Mouse (Mus musculus) kidney, adult 2 months (tissue): Measurements from ENCODE around the gene 9530068E07Rik. TPM values are rescaled to one million over a fixed set of nuclear protein-coding genes. Genes with fewer than 3 reads are reported as not detected.

ENCODE experiments used
- DNase-seq: peaks from one replicate; pipeline ENCODE4 v3.0.0; 2021
- H3K27ac ChIP-seq: fragments of 200-500 bp; 2 replicates; pipeline ENCODE4 v1.5.1; 2012; ENCODE audit warnings: low read depth, low read length, control low read depth, inconsistent platforms; ENCODE audit not compliant: insufficient read depth
- H3K27me3 ChIP-seq: fragments of 200-500 bp; replicated peaks from 2 replicates; pipeline ENCODE4 v1.6.1; 2012; ENCODE audit warnings: mild to moderate bottlenecking, moderate library complexity, low read length, inconsistent platforms; ENCODE audit not compliant: control insufficient read depth, insufficient read depth
- H3K36me3 ChIP-seq: fragments of 200-500 bp; 2 replicates; pipeline ENCODE4 v1.6.1; 2012; ENCODE audit warnings: mild to moderate bottlenecking, moderate library complexity, low read length, inconsistent platforms; ENCODE audit not compliant: control insufficient read depth, insufficient read depth
- H3K4me1 ChIP-seq: fragments of 200-500 bp; 2 replicates; pipeline ENCODE4 v1.6.1; 2011; ENCODE audit warnings: low read length; ENCODE audit not compliant: control insufficient read depth, insufficient read depth
- H3K4me3 ChIP-seq: fragments of 200-500 bp; 2 replicates; pipeline ENCODE4 v1.5.1; 2011; ENCODE audit warnings: mild to moderate bottlenecking, low read depth, low read length, control low read depth; ENCODE audit not compliant: insufficient read depth
- CTCF ChIP-seq: fragments of 200-500 bp; conservative IDR thresholded peaks from 2 replicates; pipeline ENCODE4 v1.5.1; 2011; ENCODE audit warnings: low read depth, mild to moderate bottlenecking, control low read depth, low read length, moderate library complexity, mixed read lengths; ENCODE audit not compliant: insufficient read depth, insufficient read length
- POLR2A ChIP-seq: fragments of 200-500 bp; IDR thresholded peaks from one replicate; pipeline ENCODE4 v1.6.1; 2011; ENCODE audit warnings: low read depth, low read length, control low read depth
- WGBS: fragments of 180-500 bp; shearing (Covaris S2); methylation state at CpG from one replicate; pipeline ENCODE4 v1.1.7; 2018; 5-methylcytosine and 5-hydroxymethylcytosine counted together
- polyA plus RNA-seq: library from polyadenylated mRNA; depleted of rRNA; stranded (reverse); fragments of >200 nt; gene quantifications from 2 replicates; pipeline ENCODE4 v1.2.3, GENCODE M21; 2012

The 9530068E07Rik gene
- polyA plus RNA-seq, 1 experiment = 219 TPM

GRCm38 (mm10) chr11:52389933-52390332 lies 6.3 kb upstream of the 9530068E07Rik start:
- TF ChIP-seq CTCF = no peak
- TF ChIP-seq POLR2A = no peak
- H3K36me3 ChIP-seq = peaks cover 20% of the 10 kb centered on the region
- no peak overlapping the region for H3K27ac ChIP-seq
- no peaks in the 10 kb centered on the region for H3K27me3 ChIP-seq
- peaks cover 2% of the 10 kb centered on the region; the same call in 1 of the 2 replicates for H3K4me1 ChIP-seq
- no peak for DNase-seq
- 89% methylated on average over 7 of the region's 7 CpGs for WGBS
- no peak overlapping the region for H3K4me3 ChIP-seq

GRCm38 (mm10) chr11:52394494-52394893 lies 1.7 kb upstream of the 9530068E07Rik start:
- WGBS = 34% methylated on average over 4 of the region's 4 CpGs
- peak; percentile 82 for DNase-seq
- H3K4me1 ChIP-seq = peaks cover 7% of the 10 kb centered on the region; the same call in 1 of the 2 replicates
- H3K27ac ChIP-seq = no peak overlapping the region; the same call in 1 of the 2 replicates
- no peaks in the 10 kb centered on the region for H3K36me3 ChIP-seq
- TF ChIP-seq POLR2A (no peak), CTCF (no peak)
- H3K4me3 ChIP-seq = no peak overlapping the region
- no peaks in the 10 kb centered on the region for H3K27me3 ChIP-seq

GRCm38 (mm10) chr11:52395343-52395742 lies 885 bp upstream of the 9530068E07Rik start:
- no peak overlapping the region for H3K4me3 ChIP-seq
- no peaks in the 10 kb centered on the region for H3K36me3 ChIP-seq
- H3K27me3 ChIP-seq = no peaks in the 10 kb centered on the region
- TF ChIP-seq CTCF = no peak
- TF ChIP-seq POLR2A = no peak
- H3K4me1 ChIP-seq = peaks cover 7% of the 10 kb centered on the region; the same call in 1 of the 2 replicates
- no peak overlapping the region for H3K27ac ChIP-seq
- DNase-seq = no peak
- WGBS = 50% methylated on average over 4 of the region's 4 CpGs

- TF ChIP-seq CTCF (no peak), POLR2A (no peak)
- peak overlapping the region; percentile 96 for H3K4me3 ChIP-seq
- H3K36me3 ChIP-seq = no peaks in the 10 kb centered on the region
- H3K27me3 ChIP-seq = no peaks in the 10 kb centered on the region
- peaks cover 10% of the 10 kb centered on the region; the same call in 1 of the 2 replicates for H3K4me1 ChIP-seq
- peak overlapping the region; percentile 67 for H3K27ac ChIP-seq
- under 1% methylated on average over 33 of the region's 33 CpGs for WGBS
- DNase-seq = peak; percentile 51
These were observed 465 bp downstream of the 9530068E07Rik start for GRCm38 (mm10) chr11:52396597-52397188.

GRCm38 (mm10) chr11:52397385-52397987 lies 1.3 kb downstream of the 9530068E07Rik start:
- H3K27ac ChIP-seq = no peak overlapping the region
- TF ChIP-seq CTCF (no peak), POLR2A (no peak)
- H3K36me3 ChIP-seq = no peaks in the 10 kb centered on the region
- WGBS = 86% methylated on average over 4 of the region's 4 CpGs
- no peak overlapping the region for H3K4me3 ChIP-seq
- peaks cover 14% of the 10 kb centered on the region; the same call in 1 of the 2 replicates for H3K4me1 ChIP-seq
- H3K27me3 ChIP-seq = no peaks in the 10 kb centered on the region
- peak; percentile 37 for DNase-seq

GRCm38 (mm10) chr11:52401476-52401875 lies 5.2 kb downstream of the 9530068E07Rik start:
- Histone ChIP-seq H3K4me1 (peaks cover 10% of the 10 kb centered on the region; the same call in 1 of the 2 replicates), H3K27ac (no peak overlapping the region), H3K4me3 (no peak overlapping the region), H3K27me3 (no peaks in the 10 kb centered on the region), H3K36me3 (peaks cover 1% of the 10 kb centered on the region; the same call in 1 of the 2 replicates)
- 47% methylated on average over 2 of the region's 2 CpGs for WGBS
- peak; percentile 72 for DNase-seq
- TF ChIP-seq CTCF = no peak
- no peak for TF ChIP-seq POLR2A

GRCm38 (mm10) chr11:52402566-52402965 lies 6.3 kb downstream of the 9530068E07Rik start:
- peaks cover 1% of the 10 kb centered on the region; the same call in 1 of the 2 replicates for H3K36me3 ChIP-seq
- peaks cover 10% of the 10 kb centered on the region; the same call in 1 of the 2 replicates for H3K4me1 ChIP-seq
- H3K27ac ChIP-seq = peak overlapping the region; percentile 88
- no peak overlapping the region for H3K4me3 ChIP-seq
- peak; percentile 87 for DNase-seq
- 13% methylated on average over 1 of the region's 1 CpGs for WGBS
- no peaks in the 10 kb centered on the region for H3K27me3 ChIP-seq
- TF ChIP-seq POLR2A = no peak
- no peak for TF ChIP-seq CTCF
